ENCODE assay signal across 16 mouse cellular contexts in the genomic region with DNA sequence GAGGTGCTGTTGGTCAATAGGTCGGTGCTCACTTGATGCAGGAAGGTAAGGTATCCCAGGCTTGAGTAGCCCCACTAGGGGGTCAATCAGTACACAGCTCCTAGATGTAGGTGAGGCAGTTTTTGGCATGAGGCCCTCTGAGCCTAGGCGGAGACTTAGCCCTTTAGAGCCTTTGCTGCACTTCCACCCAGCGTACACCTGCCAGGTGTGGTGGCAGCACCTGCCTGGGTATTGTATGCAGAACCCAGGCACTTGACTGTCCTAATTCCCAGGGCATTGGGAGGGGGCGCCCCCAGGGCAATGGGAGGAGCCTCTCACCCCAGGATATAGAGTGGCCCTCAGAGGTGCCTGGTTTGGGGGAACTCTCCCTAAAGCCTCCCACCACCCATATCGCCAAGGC. TPM values are rescaled to one million over a fixed set of nuclear protein-coding genes. Genes with fewer than 3 reads are reported as not detected.
"Had no signal": no experiment of that assay in that cellular context is flagged by ENCODE, and none has a peak within 500 bp of the region (broad histone marks: within the 10 kb centered on the region; RNA-seq: fewer than 3 reads in every experiment).

No protein-coding gene starts in this region.

- H3K27ac ChIP-seq: layer of hippocampus, adult 2 months; left cerebral cortex, adult 2 months; limb, embryonic 15.5 days; liver, embryonic 13.5 days; midbrain, embryonic 13.5 days had no signal

- H3K36me3 ChIP-seq: limb, embryonic 15.5 days; liver, embryonic 13.5 days; midbrain, embryonic 13.5 days had no signal

- H3K4me3 ChIP-seq: layer of hippocampus, adult 2 months; left cerebral cortex, adult 2 months; limb, embryonic 15.5 days; liver, embryonic 13.5 days; midbrain, embryonic 13.5 days had no signal

- H3K9ac ChIP-seq: limb, embryonic 15.5 days; liver, embryonic 13.5 days; liver, postnatal 0 days; midbrain, embryonic 13.5 days had no signal

- DNase-seq: liver, embryonic 13.5 days; lung, postnatal 36 days; right cerebral cortex, adult 18-20 months; right cerebral cortex, postnatal 25 days; thymus, postnatal 36 days had no signal

- H3K27me3 ChIP-seq: limb, embryonic 15.5 days; liver, embryonic 13.5 days; midbrain, embryonic 13.5 days had no signal

- ATAC-seq: inflammation-experienced regulatory T-cells, adult 6 months; midbrain, embryonic 13.5 days had no signal

- H3K4me1 ChIP-seq: midbrain, embryonic 13.5 days had no signal

- H3K9me3 ChIP-seq: limb, embryonic 15.5 days; liver, embryonic 13.5 days; midbrain, embryonic 13.5 days had no signal

- H3K4me2 ChIP-seq: limb, embryonic 15.5 days; liver, embryonic 13.5 days; midbrain, embryonic 13.5 days had no signal

RNA-seq across cellular contexts. Expression of a gene that starts 4.0 kb away (rescaled TPM):
- total RNA-seq: left cerebral cortex, postnatal 14 days; megakaryocyte progenitor cell, adult 5-6 weeks had no signal
- polyA plus RNA-seq: midbrain, embryonic 13.5 days; midbrain, postnatal 0 days; neural tube, embryonic 14.5 days had no signal

RNA-seq across cellular contexts. Expression of a gene that starts 29.2 kb away (rescaled TPM):
- total RNA-seq: layer of hippocampus, adult 2 months; layer of hippocampus, postnatal 25 days; left cerebral cortex, adult 2 months; midbrain, postnatal 0 days had no signal
